Comparison of ENCODE assay signal across 17 mouse cellular contexts in the genomic region with DNA sequence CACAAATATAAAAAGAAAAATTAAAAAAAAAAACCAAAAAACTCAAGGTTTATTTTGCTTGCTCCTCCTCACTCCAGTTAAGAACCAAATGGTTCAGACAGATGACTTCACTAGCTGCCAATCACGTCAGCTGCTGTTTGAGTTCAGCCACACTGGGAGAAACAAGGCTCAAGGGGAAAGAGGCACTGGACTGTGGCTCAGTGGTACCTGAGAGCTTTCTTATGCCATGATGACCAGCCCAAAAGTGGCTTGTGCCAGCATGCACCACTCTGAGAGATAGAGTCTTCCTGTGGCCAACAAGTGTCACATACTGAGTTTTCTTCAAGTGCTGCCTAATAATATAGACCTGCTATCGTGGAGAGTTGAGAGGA.
"Had no signal": no experiment of that assay in that cellular context is flagged by ENCODE, and none has a peak within 500 bp of the region (broad histone marks: within the 10 kb centered on the region; RNA-seq: fewer than 3 reads in every experiment).

No protein-coding gene starts in this region.

- H3K4me2 ChIP-seq: lung, embryonic 14.5 days; midbrain, embryonic 12.5 days; neural tube, embryonic 13.5 days; neural tube, embryonic 15.5 days had no signal

- H3K9ac ChIP-seq: lung, embryonic 14.5 days; midbrain, embryonic 12.5 days; neural tube, embryonic 13.5 days; neural tube, embryonic 15.5 days had no signal

- DNase-seq: lung, embryonic 14.5 days; lung, postnatal 10 days; lung, postnatal 4 days; retina, postnatal 1 day; right cerebral cortex, adult 18-20 months; right cerebral cortex, postnatal 25 days; right cerebral cortex, postnatal 4 days; spleen, adult 18-20 months; thymus, adult 18-20 months; thymus, postnatal 14 days; thymus, postnatal 36 days had no signal

- H3K36me3 ChIP-seq: midbrain, embryonic 10.5 days; midbrain, embryonic 12.5 days; neural tube, embryonic 13.5 days; neural tube, embryonic 15.5 days had no signal

- H3K27ac ChIP-seq: midbrain, embryonic 10.5 days; midbrain, embryonic 12.5 days; neural tube, embryonic 13.5 days; neural tube, embryonic 15.5 days had no signal

- H3K4me3 ChIP-seq: midbrain, embryonic 10.5 days; midbrain, embryonic 12.5 days; myocyte; neural tube, embryonic 13.5 days; neural tube, embryonic 15.5 days had no signal

- H3K4me1 ChIP-seq: midbrain, embryonic 10.5 days; midbrain, embryonic 12.5 days had no signal

- ATAC-seq: midbrain, embryonic 16.5 days had no signal

- H3K9me3 ChIP-seq: midbrain, embryonic 10.5 days; midbrain, embryonic 12.5 days; neural tube, embryonic 13.5 days; neural tube, embryonic 15.5 days had no signal

- H3K27me3 ChIP-seq: midbrain, embryonic 12.5 days; neural tube, embryonic 13.5 days; neural tube, embryonic 15.5 days had no signal
